Mouse (Mus musculus) liver, postnatal 0 days (tissue): ENCODE data around the gene Adamtsl2. TPM values are rescaled to one million over a fixed set of nuclear protein-coding genes. Genes with fewer than 3 reads are reported as not detected.

ENCODE experiments used
- ATAC-seq: fragments of 200-750 bp; cut with Nextera tagmentation; 2 replicates; pipeline ENCODE4 v1.8.0; 2017; ENCODE audit warnings: mild to moderate bottlenecking, moderate library complexity
- DNase-seq: peaks from one replicate; pipeline ENCODE4 v3.0.0-alpha.2; 2016
- H3K27ac ChIP-seq: fragments of 300-500 bp; sonication (generic); 2 replicates; pipeline ENCODE4 v1.5.1; 2014; ENCODE audit warnings: antibody characterized with exemption, moderate library complexity, mild to moderate bottlenecking, low read depth
- H3K27me3 ChIP-seq: fragments of 300-500 bp; sonication (generic); 2 replicates; pipeline ENCODE4 v1.6.1; 2014; ENCODE audit warnings: low read length, control low read depth, mixed read lengths; ENCODE audit not compliant: insufficient read depth
- H3K36me3 ChIP-seq: fragments of 300-500 bp; sonication (generic); replicated peaks from 2 replicates; pipeline ENCODE4 v1.6.1; 2014; ENCODE audit warnings: mild to moderate bottlenecking, control low read depth, low read length, moderate library complexity, mixed read lengths; ENCODE audit not compliant: insufficient read depth
- H3K4me1 ChIP-seq: fragments of 300-500 bp; sonication (generic); 2 replicates; pipeline ENCODE4 v1.6.1; 2014; ENCODE audit warnings: antibody characterized with exemption, mild to moderate bottlenecking, control low read depth; ENCODE audit not compliant: insufficient read depth
- H3K4me2 ChIP-seq: fragments of 300-500 bp; sonication (generic); 2 replicates; pipeline ENCODE4 v1.6.1; 2014; ENCODE audit warnings: low read depth, mild to moderate bottlenecking, low read length, moderate library complexity, mixed read lengths
- H3K4me3 ChIP-seq: fragments of 300-500 bp; sonication (generic); 2 replicates; pipeline ENCODE4 v1.5.1; 2014; ENCODE audit warnings: low read depth, low read length
- H3K9ac ChIP-seq: fragments of 300-500 bp; sonication (generic); replicated peaks from 2 replicates; pipeline ENCODE4 v1.6.1; 2014; ENCODE audit warnings: mild to moderate bottlenecking, moderate library complexity
- H3K9me3 ChIP-seq: fragments of 300-500 bp; sonication (generic); 2 replicates; pipeline ENCODE4 v1.6.1; 2016; ENCODE audit warnings: mild to moderate bottlenecking, control low read depth, low read length, mixed read lengths
- CTCF ChIP-seq: sonication (generic); IDR thresholded peaks from 2 replicates; pipeline ENCODE4 v1.5.1; 2016; ENCODE audit warnings: antibody characterized with exemption, low read depth
- EP300 ChIP-seq: IDR thresholded peaks from 2 replicates; pipeline ENCODE4 v1.6.1; 2016; ENCODE audit warnings: antibody characterized with exemption, low read depth, mild to moderate bottlenecking
- WGBS: fragments of 180-500 bp; shearing (Covaris S2); extraction: QIAGEN DNeasy Blood & Tissue Kit; methylation state at CpG from one replicate; pipeline ENCODE4 v1.1.7; 2014; ENCODE audit not compliant: insufficient replicate concordance; 5-methylcytosine and 5-hydroxymethylcytosine counted together
- polyA plus RNA-seq: library from polyadenylated mRNA; unstranded; fragments of >200 nt; fragmentation: Nextera tagmentation; extraction: Ambion mirVana; gene quantifications from 2 replicates; pipeline ENCODE4 v1.2.1, GENCODE M21; 2015

Gene Adamtsl2
- polyA plus RNA-seq, 1 experiment from 2014 or later = 1.1 TPM

DNA sequence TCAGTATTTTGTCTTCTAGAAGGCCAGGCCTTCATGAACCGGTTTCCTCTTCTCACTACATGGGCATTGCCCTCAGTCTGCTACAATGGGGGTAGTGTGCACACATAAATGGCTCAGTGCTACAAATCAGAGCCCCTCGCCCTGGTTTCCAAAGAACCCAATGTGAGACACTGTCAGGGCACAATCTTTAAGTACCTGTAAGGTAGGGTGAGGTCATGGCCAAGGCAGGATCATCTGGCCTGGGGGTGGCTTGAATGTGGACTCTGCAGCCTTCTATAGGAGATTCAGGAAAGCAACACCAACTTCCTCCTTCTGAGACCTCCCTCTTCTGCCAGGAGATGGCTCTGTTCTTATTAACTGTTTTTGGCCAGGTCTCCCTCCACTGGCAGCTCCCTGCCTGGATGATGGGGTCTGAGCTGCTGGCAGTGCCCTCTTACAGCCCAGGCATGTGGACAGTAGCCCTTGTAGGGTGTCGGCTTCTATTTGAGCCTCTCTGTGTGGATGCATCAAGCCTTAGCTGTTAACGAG lies 7.4 kb downstream of the Adamtsl2 start:
- ATAC-seq = no peak

DNA sequence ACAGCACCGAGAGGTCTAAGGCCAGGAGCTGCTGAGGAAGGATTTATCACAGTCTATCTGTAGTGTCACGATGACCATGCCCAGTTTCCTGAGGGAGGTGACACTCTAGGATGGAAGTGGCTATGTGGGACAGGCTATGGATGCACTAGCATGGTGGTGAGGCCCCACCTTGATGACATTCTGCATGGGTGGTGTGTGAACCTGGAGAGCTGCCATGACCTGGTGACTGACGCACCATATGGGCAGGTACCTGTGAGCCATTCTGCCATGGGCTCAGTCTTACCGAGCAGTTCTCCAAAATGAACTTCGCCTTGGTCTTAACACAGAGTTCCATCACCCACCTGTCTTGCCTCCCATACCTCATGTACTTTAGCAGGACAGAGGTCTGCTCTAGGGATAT lies 8.4 kb downstream of the Adamtsl2 start:
- TF ChIP-seq CTCF (no peak), EP300 (no peak)
- H3K27ac ChIP-seq = peak overlapping the region; percentile 48; the same call in 1 of the 2 replicates
- ATAC-seq = no peak
- no peak overlapping the region for H3K9ac ChIP-seq
- H3K27me3 ChIP-seq = no peaks in the 10 kb centered on the region
- 72% methylated on average over 5 of the region's 5 CpGs for WGBS
- H3K4me2 ChIP-seq = no peak overlapping the region
- no peaks in the 10 kb centered on the region; the same call in 1 of the 2 replicates for H3K4me1 ChIP-seq
- no peaks in the 10 kb centered on the region for H3K36me3 ChIP-seq
- no peaks in the 10 kb centered on the region for H3K9me3 ChIP-seq
- no peak overlapping the region for H3K4me3 ChIP-seq
- DNase-seq = no peak

More for the DNA sequence above, 7.4 kb downstream of the Adamtsl2 start:
- H3K4me3 ChIP-seq = no peak overlapping the region
- no peaks in the 10 kb centered on the region; the same call in 1 of the 2 replicates for H3K4me1 ChIP-seq
- no peaks in the 10 kb centered on the region for H3K36me3 ChIP-seq
- peak; percentile 27; the same call in 1 of the 2 replicates for TF ChIP-seq CTCF
- TF ChIP-seq EP300 = no peak
- no peak overlapping the region for H3K9ac ChIP-seq
- 62% methylated on average over 4 of the region's 4 CpGs for WGBS
- H3K9me3 ChIP-seq = no peaks in the 10 kb centered on the region
- no peak overlapping the region for H3K4me2 ChIP-seq
- no peak for DNase-seq
- H3K27me3 ChIP-seq = no peaks in the 10 kb centered on the region
- H3K27ac ChIP-seq = no peak overlapping the region

- Histone ChIP-seq H3K27ac (peak overlapping the region; percentile 48; the same call in 1 of the 2 replicates), H3K4me2 (no peak overlapping the region), H3K36me3 (no peaks in the 10 kb centered on the region), H3K9me3 (no peaks in the 10 kb centered on the region), H3K9ac (no peak overlapping the region), H3K27me3 (no peaks in the 10 kb centered on the region), H3K4me1 (no peaks in the 10 kb centered on the region; the same call in 1 of the 2 replicates), H3K4me3 (no peak overlapping the region)
- peak; percentile 69 for ATAC-seq
- TF ChIP-seq EP300 (peak; percentile 72; the same call in 1 of the 2 replicates), CTCF (no peak)
- DNase-seq = peak; percentile 34
- WGBS = 41% methylated on average over 18 of the region's 18 CpGs
Observed at GRCm38 (mm10) chr2:27088071-27088644, 9.0 kb downstream of the Adamtsl2 start.

- H3K36me3 ChIP-seq = no peaks in the 10 kb centered on the region
- TF ChIP-seq CTCF (no peak), EP300 (no peak)
- peak overlapping the region; percentile 48; the same call in 1 of the 2 replicates for H3K27ac ChIP-seq
- no peaks in the 10 kb centered on the region for H3K27me3 ChIP-seq
- no peak overlapping the region for H3K9ac ChIP-seq
- DNase-seq = no peak
- 59% methylated on average over 5 of the region's 5 CpGs for WGBS
- no peak overlapping the region for H3K4me2 ChIP-seq
- no peak for ATAC-seq
- H3K9me3 ChIP-seq = no peaks in the 10 kb centered on the region
- H3K4me1 ChIP-seq = no peaks in the 10 kb centered on the region; the same call in 1 of the 2 replicates
- H3K4me3 ChIP-seq = no peak overlapping the region
Observed at GRCm38 (mm10) chr2:27088700-27089099, 9.5 kb downstream of the Adamtsl2 start.

DNA sequence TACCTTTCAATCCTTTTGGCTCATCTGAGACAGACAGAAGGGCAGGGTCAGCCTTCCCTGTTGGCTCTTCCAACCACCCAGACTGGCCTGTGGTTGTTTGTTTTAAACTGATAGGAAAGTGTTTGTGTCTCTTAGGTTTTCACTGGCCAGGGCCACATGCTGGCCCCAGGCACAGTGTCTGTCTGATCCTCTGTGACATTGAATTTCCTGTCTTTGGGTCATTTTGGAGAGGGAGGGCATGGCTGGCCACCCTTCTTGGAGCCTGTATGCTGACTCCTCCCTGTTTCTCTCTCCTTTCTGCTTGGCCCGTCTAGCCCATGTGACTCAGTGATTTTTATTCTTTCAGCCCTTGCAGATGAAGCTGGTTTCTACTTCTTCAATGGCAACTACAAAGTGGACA lies 10.1 kb downstream of the Adamtsl2 start:
- Histone ChIP-seq H3K9me3 (no peaks in the 10 kb centered on the region), H3K27me3 (no peaks in the 10 kb centered on the region), H3K4me3 (no peak overlapping the region), H3K9ac (no peak overlapping the region), H3K36me3 (no peaks in the 10 kb centered on the region), H3K4me1 (no peaks in the 10 kb centered on the region; the same call in 1 of the 2 replicates), H3K4me2 (no peak overlapping the region), H3K27ac (no peak overlapping the region; the same call in 1 of the 2 replicates)
- ATAC-seq (no peak), DNase-seq (no peak)
- WGBS = 65% methylated on average over 1 of the region's 1 CpGs
- TF ChIP-seq EP300 (no peak), CTCF (no peak)

DNA sequence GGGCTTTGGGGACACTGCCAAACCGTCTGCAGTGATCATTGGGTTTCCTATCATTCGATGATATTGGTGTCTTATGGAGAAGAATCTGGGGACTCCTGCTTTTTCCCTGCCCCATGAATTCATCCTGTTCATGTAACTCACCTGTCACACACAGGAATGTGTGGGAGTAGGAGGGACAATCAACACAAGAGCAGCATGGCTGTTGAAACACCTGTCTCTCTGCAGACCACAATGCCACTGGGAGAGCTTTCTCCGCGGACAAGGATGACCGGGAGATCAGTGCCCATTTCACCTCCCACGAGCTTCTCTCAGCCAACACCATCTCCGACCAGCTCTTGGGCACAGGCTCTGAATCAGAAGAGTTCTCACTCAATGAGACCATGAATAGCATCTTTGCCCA lies 16.0 kb downstream of the Adamtsl2 start:
- H3K9me3 ChIP-seq = no peaks in the 10 kb centered on the region
- TF ChIP-seq EP300 (no peak), CTCF (no peak)
- DNase-seq (no peak), ATAC-seq (no peak)
- H3K27ac ChIP-seq = no peak overlapping the region
- no peak overlapping the region for H3K4me2 ChIP-seq
- H3K36me3 ChIP-seq = no peaks in the 10 kb centered on the region
- H3K27me3 ChIP-seq = no peaks in the 10 kb centered on the region
- H3K4me1 ChIP-seq = peaks cover 9% of the 10 kb centered on the region
- H3K9ac ChIP-seq = no peak overlapping the region
- H3K4me3 ChIP-seq = no peak overlapping the region
- WGBS = 85% methylated on average over 7 of the region's 7 CpGs
